Mouse (Mus musculus): ENCODE measurements around the gene Gm6685. TPM values are rescaled to one million over a fixed set of nuclear protein-coding genes. Genes with fewer than 3 reads are reported as not detected.
"Not testable (repeated sequence)": the region's sequence is repeated elsewhere in the genome, so short reads cannot be mapped to it uniquely, and the experiment has no call there.

The Gm6685 gene
- 7.1 TPM for polyA plus RNA-seq (2021)

DNA sequence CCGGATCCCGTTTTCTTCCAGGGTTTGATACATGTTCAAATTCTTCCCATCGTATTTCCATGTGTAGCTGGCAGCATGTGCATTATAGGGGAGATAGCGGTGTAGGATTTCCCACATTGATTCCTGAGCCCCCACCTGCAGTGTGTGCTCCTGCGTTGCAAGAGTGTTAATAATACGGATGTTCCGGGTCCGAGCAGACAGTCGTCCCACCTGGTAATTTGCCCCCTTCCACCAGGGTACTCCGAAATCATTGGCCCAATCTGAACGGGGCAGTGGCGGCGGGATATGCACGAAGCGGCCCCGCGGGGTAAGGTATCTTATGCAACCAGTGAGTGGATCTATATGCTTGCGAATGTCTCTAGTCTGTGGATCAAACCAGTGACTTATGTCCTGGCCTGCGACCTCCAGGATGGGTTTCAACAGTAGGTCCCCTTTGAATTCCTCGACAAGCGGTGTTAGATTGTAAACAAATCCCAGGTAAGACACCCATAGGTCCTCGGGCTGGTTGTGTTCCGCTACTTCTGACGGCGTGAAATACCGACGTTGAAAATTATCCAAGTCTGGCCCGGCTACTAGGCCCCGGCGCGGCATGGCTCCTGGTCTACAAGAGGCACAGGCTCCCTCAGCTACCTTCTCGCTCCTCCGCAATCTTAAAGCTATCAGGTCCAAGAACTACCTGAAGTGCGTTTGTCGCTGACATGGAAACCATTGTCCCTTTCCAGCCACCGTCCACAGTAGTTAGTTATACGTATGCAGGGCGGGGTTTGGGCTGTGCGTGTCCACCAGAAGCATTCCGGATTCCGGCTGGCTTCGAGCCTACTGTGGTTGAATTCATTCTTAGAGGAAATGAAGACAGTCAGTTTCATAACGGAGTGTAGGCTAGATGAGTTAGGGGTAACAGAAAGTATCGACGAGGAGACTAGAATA is at the start of gene Gm6685:
Gene Gm6685 (minus strand): TSS at position 644 of the 927 bp plus-strand sequence.
- CTCF ChIA-PET; in situ Hi-C loops (cut with MboI; ENCODE audit: low pct_unique_long_range_greater_than_20kb); ATAC-seq; POLR2A ChIA-PET; H3K27me3 ChIP-seq; DNase-seq (ENCODE audit: low read depth, low spot score): not testable (repeated sequence)

DNA sequence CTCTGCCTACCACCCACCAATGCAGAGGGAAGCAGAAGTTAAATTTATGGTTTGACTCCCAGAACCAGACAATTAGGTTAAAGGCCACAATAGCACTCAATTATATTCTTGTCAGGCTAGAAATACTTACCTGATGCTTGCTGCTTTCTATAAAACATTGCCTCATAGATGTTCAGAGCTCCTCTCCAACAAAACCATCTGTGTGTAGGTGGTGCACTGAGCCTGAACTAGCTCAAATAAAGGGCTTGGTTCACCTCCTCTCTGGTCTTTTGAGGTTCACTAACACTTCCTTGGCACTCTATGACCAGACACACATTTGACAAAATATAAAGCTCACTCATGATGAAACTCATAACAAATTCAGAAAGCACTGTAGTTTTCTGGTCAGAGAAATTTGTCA is 36.2 kb upstream of the Gm6685 start:
- DNase-seq (ENCODE audit: low read depth, low spot score): no peak
- TF ChIP-seq CTCF (IDR thresholded peaks at IDR 0.05): no peak
- in situ Hi-C loops (cut with MboI; ENCODE audit: low pct_unique_long_range_greater_than_20kb): no loop called here
- CTCF ChIA-PET: no interaction called here
- POLR2A ChIA-PET: no interaction called here
- ATAC-seq: no peak
- H3K27me3 ChIP-seq: no peaks in the 10 kb centered on the region

DNA sequence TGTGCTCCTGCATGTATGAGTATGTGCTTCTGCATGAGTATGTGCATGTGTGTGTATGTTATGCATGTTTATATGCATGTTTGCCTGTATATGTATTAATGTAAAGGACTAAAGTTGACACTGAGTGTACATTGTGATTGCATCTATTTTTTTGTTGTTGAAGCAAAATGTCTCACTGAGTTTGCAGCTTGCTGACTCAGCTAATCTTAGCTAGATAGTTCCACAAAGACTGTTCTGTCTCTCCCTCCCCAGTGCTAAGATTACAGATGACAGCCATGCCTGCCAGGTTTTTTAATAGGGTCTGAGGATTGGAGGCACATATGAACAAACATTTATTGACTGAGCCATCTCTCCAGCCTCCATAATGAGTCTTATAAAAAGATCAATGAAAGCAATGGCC is 35.0 kb upstream of the Gm6685 start:
- POLR2A ChIA-PET: no interaction called here
- ATAC-seq (no peak), DNase-seq (ENCODE audit: low read depth, low spot score) (no peak)
- TF ChIP-seq CTCF (IDR thresholded peaks at IDR 0.05): no peak
- CTCF ChIA-PET: no interaction called here
- H3K27me3 ChIP-seq: no peaks in the 10 kb centered on the region
- in situ Hi-C loops (cut with MboI; ENCODE audit: low pct_unique_long_range_greater_than_20kb): no loop called here

DNA sequence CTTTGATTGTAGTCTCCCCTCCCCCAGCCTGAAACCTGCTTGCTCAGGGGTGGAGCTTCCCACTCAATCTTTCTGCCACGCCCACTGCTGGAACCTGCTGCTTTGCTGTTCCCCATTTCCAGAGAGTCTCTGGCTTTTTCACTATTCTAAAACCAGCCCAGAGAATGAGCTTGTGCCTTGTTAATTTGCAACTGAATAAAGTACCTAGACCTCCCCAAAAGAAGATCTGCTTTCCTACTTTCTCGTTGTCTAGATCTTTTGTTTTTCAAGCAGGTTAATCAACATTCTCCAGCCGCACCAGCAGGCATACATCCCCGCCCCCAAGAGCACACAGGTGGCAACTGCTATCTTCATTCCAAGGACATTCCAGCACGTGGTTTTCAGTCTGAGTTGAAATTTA is 31.7 kb upstream of the Gm6685 start:
- in situ Hi-C loops (cut with MboI; ENCODE audit: low pct_unique_long_range_greater_than_20kb); DNase-seq (ENCODE audit: low read depth, low spot score); H3K27me3 ChIP-seq; CTCF ChIA-PET; ATAC-seq; POLR2A ChIA-PET: not testable (repeated sequence)

DNA sequence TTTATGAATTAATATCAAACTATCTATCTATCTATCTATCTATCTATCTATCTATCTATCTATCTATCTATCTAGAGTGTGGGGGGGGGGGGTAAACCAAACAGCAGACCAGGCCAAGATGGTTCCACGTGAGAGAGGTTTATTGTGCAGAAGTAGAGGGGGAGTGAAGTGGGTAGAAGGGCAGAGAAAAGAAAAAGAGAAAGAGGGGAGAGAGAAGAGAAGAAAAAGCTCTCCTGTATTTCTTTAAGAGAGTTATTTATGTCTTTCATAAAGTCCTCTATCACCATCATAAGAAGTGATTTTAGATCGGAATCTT is 26.2 kb upstream of the Gm6685 start:
- CTCF ChIA-PET: interaction anchor here (0.6 kb wide), 1 partner anchor 15 kb away, joined by 3 read pairs; no protein-coding TSS in a partner anchor
- POLR2A ChIA-PET: no interaction called here
- in situ Hi-C loops (cut with MboI; ENCODE audit: low pct_unique_long_range_greater_than_20kb): no loop called here
- ATAC-seq (no peak), DNase-seq (ENCODE audit: low read depth, low spot score) (no peak)
- no peak for TF ChIP-seq CTCF (IDR thresholded peaks at IDR 0.05)
- H3K27me3 ChIP-seq: peaks cover 3% of the 10 kb centered on the region

DNA sequence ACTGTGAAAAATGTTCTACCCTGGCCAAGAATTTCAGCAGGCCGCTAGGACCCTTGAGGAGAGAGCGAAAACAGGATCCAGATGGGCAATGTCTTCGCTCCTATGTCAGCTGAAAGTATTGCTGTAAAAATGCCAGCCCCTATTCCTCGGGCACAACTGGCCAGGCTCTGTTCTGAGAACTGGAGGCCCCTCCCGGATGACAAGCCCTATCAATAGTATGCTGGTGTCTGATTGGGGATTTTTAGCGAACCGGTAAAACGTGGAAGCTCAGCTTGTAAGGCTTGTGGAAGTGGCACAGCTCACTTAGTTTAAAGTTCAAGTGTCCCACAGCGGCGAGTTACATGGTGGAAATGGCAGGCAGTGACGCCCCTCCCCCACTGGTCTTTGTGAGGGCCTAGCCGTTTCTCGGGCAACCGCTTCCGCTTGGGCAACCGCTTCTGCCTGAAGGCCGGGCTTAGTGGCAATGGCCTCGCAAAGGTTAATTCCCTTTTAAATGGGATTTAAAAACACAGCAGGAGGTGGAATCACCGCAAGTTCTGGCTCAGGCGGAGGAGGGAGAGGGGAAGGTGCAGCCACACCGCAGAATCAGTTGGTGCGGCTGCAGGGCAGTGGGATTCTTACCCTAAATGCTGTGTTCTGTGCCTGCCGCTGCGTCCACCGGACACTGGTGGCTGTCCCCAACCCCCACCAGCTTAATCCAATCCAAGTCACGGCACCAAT is 25.7 kb upstream of the Gm6685 start:
- ATAC-seq (no peak), DNase-seq (ENCODE audit: low read depth, low spot score) (no peak)
- in situ Hi-C loops (cut with MboI; ENCODE audit: low pct_unique_long_range_greater_than_20kb): no loop called here
- peaks cover 3% of the 10 kb centered on the region for H3K27me3 ChIP-seq
- CTCF ChIA-PET: no interaction called here
- POLR2A ChIA-PET: no interaction called here
- no peak for TF ChIP-seq CTCF (IDR thresholded peaks at IDR 0.05)

DNA sequence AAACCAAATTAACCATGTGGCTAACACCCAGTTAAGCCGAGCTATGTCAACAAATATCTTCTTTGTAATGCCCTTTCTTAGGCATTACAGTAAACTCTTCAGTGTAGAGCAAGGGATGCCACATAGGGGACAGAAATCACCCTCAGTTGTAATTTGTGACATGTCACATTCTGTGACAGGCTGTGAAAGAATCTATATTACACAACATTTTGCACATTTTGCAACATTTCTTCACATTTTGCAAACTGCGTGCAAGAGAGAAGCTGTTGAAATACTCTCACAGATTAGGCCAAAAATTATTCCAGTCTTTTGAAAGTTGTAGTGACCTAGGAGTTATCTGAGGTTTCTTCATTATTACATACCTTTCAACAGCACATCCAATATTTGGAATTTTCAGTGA is 3.8 kb upstream of the Gm6685 start:
- ATAC-seq (no peak), DNase-seq (ENCODE audit: low read depth, low spot score) (no peak)
- POLR2A ChIA-PET: no interaction called here
- peaks cover 6% of the 10 kb centered on the region for H3K27me3 ChIP-seq
- CTCF ChIA-PET: no interaction called here
- in situ Hi-C loops (cut with MboI; ENCODE audit: low pct_unique_long_range_greater_than_20kb): no loop called here
- TF ChIP-seq CTCF (IDR thresholded peaks at IDR 0.05): no peak

DNA sequence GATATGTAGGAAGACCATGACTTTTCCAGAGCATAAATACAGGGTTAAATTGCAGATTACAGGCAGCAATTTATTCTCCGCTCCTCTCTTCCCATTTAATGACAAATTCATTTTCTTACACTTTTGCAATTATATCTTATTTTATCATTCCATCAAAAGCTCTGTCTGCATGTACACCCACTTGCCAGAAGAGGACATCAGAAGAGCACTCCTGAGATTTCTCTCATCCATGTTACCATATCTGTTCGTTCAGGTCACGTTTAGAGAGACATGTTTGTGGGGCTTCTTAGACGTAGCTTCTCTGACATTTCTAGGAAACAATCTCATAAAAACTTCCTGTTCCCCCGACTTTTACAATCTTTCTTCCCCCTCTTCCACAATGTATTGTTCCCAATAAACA is 2.2 kb upstream of the Gm6685 start:
- CTCF ChIA-PET: no interaction called here
- DNase-seq (ENCODE audit: low read depth, low spot score) (no peak), ATAC-seq (no peak)
- in situ Hi-C loops (cut with MboI; ENCODE audit: low pct_unique_long_range_greater_than_20kb): no loop called here
- POLR2A ChIA-PET: no interaction called here
- H3K27me3 ChIP-seq: peaks cover 5% of the 10 kb centered on the region
- no peak for TF ChIP-seq CTCF (IDR thresholded peaks at IDR 0.05)

DNA sequence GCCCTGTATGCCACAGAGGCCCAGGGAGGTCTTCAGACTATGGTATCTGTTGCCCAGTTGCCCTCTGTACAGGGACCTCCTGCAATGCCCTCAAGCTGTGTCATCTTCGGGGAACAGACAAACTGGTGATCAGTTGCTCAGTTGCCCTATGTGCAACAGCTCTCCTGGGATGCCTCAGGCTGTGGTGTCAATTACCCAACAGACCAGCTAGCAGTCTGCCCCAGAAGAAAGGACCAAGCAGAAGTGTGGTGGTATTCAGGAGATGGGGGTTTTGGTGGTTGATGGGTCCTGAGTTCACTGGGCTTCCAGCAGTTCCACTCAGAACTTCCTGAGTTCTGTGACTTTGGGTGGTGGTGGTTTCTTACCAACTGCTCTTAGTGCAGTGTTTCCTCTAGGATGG is 11.8 kb downstream of the Gm6685 start:
- CTCF ChIA-PET: no interaction called here
- ATAC-seq: no peak
- in situ Hi-C loops (cut with MboI; ENCODE audit: low pct_unique_long_range_greater_than_20kb): no loop called here
- POLR2A ChIA-PET: no interaction called here
- DNase-seq (ENCODE audit: low read depth, low spot score): no peak
- TF ChIP-seq CTCF (IDR thresholded peaks at IDR 0.05): no peak
- no peaks in the 10 kb centered on the region for H3K27me3 ChIP-seq

DNA sequence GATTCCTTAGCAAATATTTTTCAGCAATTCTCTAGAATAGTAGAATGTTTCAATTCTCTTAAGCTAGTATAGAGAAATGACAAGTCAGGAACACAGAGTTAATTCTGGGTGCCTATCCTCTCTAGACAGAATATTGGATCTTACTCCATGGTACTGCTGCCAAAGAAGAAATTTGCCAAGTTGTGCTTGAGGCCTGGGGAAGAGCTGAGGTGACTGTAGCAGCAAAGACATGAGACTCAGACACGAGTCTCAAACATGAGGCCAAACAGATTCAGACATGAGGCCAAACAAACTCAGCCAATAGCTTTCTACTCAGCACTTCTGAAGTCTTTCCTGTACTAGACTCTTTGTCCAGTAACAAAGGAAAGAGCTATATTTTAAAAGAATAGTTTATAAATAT is 26.3 kb downstream of the Gm6685 start:
- CTCF ChIA-PET: no interaction called here
- no peak for TF ChIP-seq CTCF (IDR thresholded peaks at IDR 0.05)
- ATAC-seq: no peak
- DNase-seq (ENCODE audit: low read depth, low spot score): no peak
- in situ Hi-C loops (cut with MboI; ENCODE audit: low pct_unique_long_range_greater_than_20kb): no loop called here
- peaks cover 5% of the 10 kb centered on the region for H3K27me3 ChIP-seq
- POLR2A ChIA-PET: no interaction called here

DNA sequence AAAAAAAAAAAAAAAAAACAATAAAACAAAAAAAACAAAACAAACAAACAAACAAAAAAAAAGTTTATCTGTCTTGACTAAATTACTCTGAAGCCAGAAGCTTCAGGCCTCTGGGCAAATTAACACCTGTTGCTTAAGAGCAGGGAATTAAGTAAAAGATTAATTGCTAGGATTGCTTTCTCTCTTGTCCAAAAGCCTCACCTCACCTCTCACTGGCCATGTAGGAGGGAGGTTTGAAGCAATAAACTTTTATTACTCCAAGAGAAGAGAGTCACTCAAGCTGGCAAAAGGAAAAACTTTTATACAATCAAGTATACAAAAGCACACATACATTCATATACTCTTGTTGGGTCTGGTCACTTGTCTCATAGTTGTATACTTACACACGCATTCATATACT is 31.9 kb downstream of the Gm6685 start:
- ChIA-PET CTCF (no interaction called here), POLR2A (no interaction called here)
- ATAC-seq (no peak), DNase-seq (ENCODE audit: low read depth, low spot score) (no peak)
- TF ChIP-seq CTCF (IDR thresholded peaks at IDR 0.05): no peak
- in situ Hi-C loops (cut with MboI; ENCODE audit: low pct_unique_long_range_greater_than_20kb): no loop called here
- H3K27me3 ChIP-seq: no peaks in the 10 kb centered on the region

Data from Patski (cell line).